Mouse (Mus musculus) liver, embryonic 14.5 days (tissue): ENCODE data around the gene Idh1. TPM values are rescaled to one million over a fixed set of nuclear protein-coding genes. Genes with fewer than 3 reads are reported as not detected.
"Not testable (repeated sequence)": the region's sequence is repeated elsewhere in the genome, so short reads cannot be mapped to it uniquely, and the experiment has no call there.

Experiments
- ATAC-seq: fragments of 200-750 bp; cut with Nextera tagmentation; 2 replicates; pipeline ENCODE4 v1.8.0; 2017; ENCODE audit warnings: moderate number of reproducible peaks, mild to moderate bottlenecking, moderate library complexity; ENCODE audit not compliant: insufficient read depth
- DNase-seq, 3 experiments: peaks; one replicate each; pipeline ENCODE4 v3.0.0-alpha.2; 2012 to 2013; ENCODE audit warnings: low read depth in 3 of 3, low spot score in 3 of 3
- H3K27ac ChIP-seq: fragments of 300-500 bp; sonication (generic); 2 replicates; pipeline ENCODE4 v1.5.1; 2014; ENCODE audit warnings: moderate library complexity, mild to moderate bottlenecking, control low read depth, inconsistent platforms
- H3K27me3 ChIP-seq: fragments of 300-500 bp; sonication (generic); 2 replicates; pipeline ENCODE4 v1.6.1; 2014; ENCODE audit warnings: mild to moderate bottlenecking, low read length, moderate library complexity; ENCODE audit not compliant: control insufficient read depth, insufficient read depth
- H3K36me3 ChIP-seq: fragments of 300-500 bp; sonication (generic); replicated peaks from 2 replicates; pipeline ENCODE4 v1.6.1; 2014; ENCODE audit warnings: low read depth; ENCODE audit not compliant: control insufficient read depth, insufficient read depth
- H3K4me1 ChIP-seq, 2 experiments: fragments of 200-500 bp in 1 of 2; fragments of 300-500 bp in 1 of 2; sonication (generic) in 1 of 2; replicated peaks; 2 replicates each; pipeline ENCODE4 v1.6.1; 2012 to 2014; ENCODE audit warnings: antibody characterized with exemption in 1 of 2, inconsistent platforms in 1 of 2, low read length in 1 of 2; ENCODE audit not compliant: control insufficient read depth in 2 of 2, insufficient read depth in 2 of 2
- H3K4me2 ChIP-seq: fragments of 300-500 bp; sonication (generic); 2 replicates; pipeline ENCODE4 v1.6.1; 2014; ENCODE audit warnings: low read depth, mild to moderate bottlenecking, control low read depth, moderate library complexity
- H3K4me3 ChIP-seq, 2 experiments: fragments of 200-500 bp in 1 of 2; fragments of 300-500 bp in 1 of 2; sonication (generic) in 1 of 2; 2 replicates each; pipeline ENCODE4 v1.5.1; 2012 to 2014; ENCODE audit warnings: low read depth in 2 of 2, low read length in 2 of 2, mild to moderate bottlenecking in 2 of 2, control low read depth in 1 of 2, inconsistent platforms in 1 of 2, moderate library complexity in 1 of 2; ENCODE audit not compliant: insufficient read depth in 1 of 2
- H3K9ac ChIP-seq: fragments of 300-500 bp; sonication (generic); replicated peaks from 2 replicates; pipeline ENCODE4 v1.6.1; 2014; ENCODE audit warnings: mild to moderate bottlenecking, control low read depth, moderate library complexity
- H3K9me3 ChIP-seq: fragments of 300-500 bp; sonication (generic); 2 replicates; pipeline ENCODE4 v1.6.1; 2016; ENCODE audit warnings: low read length, mixed read lengths; ENCODE audit not compliant: control insufficient read depth
- CTCF ChIP-seq: IDR thresholded peaks from 2 replicates; pipeline ENCODE4 v1.5.1; 2016; ENCODE audit warnings: antibody characterized with exemption, low read depth, control low read depth
- EP300 ChIP-seq: IDR thresholded peaks from 2 replicates; pipeline ENCODE4 v1.6.1; 2016; ENCODE audit warnings: antibody characterized with exemption, low read depth
- WGBS: fragments of 180-500 bp; shearing (Covaris S2); extraction: QIAGEN DNeasy Blood & Tissue Kit; methylation state at CpG from one replicate; pipeline ENCODE4 v1.1.7; 2014; ENCODE audit not compliant: insufficient replicate concordance; 5-methylcytosine and 5-hydroxymethylcytosine counted together
- polyA plus RNA-seq, 2 experiments: library from polyadenylated mRNA; depleted of rRNA in 1 of 2; stranded (reverse) in 1 of 2; unstranded in 1 of 2; fragments of >200 nt; fragmentation: Nextera tagmentation in 1 of 2; extraction: Ambion mirVana in 1 of 2; gene quantifications; 2 replicates each; pipeline versions ENCODE4 v1.2.1 to v1.2.3; 2012 to 2014

The Idh1 gene
- polyA plus RNA-seq (2012; rRNA removed) = 24.7 and 34.6 TPM in 2 replicates
- 96.0 and 99.7 TPM in 2 replicates for polyA plus RNA-seq (2014; fragmentation: Nextera tagmentation; extraction: Ambion mirVana)

DNA sequence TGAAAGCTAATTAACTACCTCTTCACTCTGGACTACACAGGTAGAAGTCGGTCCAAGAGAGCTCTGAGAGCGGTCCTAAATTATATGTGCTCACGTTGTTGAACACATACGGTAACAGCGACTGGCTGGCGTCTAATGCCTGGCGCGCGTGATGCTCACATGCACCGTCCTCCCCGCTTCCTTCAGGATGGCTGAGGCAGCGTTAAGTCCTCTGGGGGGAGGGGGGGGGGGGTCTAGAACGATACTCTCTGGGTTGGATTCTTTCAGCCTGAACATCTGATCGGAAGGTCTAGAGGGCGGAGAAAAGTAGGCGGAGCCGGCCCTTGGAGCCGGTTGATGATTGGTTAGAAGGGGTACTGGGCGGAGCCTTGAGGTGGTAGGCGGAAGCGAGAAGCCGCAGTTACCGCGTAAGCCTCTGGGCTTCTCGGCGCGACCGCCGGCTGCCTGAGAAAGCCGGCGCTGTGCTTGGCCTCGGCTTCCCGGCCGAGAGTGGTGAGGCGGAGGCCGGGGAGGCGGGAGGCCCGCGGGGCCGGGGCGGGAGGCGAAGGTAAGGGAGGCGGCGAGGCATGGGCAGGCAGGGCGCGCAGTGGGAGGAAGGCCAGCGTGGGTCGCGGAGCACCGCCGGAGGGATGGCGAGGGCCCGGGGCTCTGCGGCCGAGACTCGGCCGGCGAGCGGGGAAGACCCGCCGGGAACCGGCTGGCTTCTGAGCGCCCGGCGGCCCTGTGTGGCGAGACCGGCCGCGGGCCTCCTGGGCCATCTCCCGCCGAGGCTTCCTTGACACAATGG, at the start of gene Idh1, which contains the start of gene Pikfyve:
Gene Idh1 (minus strand): TSS at position 214 of the 787 bp plus-strand sequence.
Gene Pikfyve (plus strand): TSS at position 397 of the 787 bp plus-strand sequence.
- Histone ChIP-seq H3K4me3 (peak within 1 kb of the TSS; percentile 89 to 94), H3K4me1 (peaks cover 8 to 14% of the 10 kb centered on the region in 2 experiments; a peak in 3 of 4 replicates), H3K27me3 (no peaks in the 10 kb centered on the region), H3K4me2 (peak within 1 kb of the TSS; percentile 99), H3K9me3 (no peaks in the 10 kb centered on the region), H3K27ac (peak within 1 kb of the TSS; percentile 61), H3K36me3 (no peaks in the 10 kb centered on the region), H3K9ac (peak within 1 kb of the TSS; percentile 89)
- peak; percentile 95 for ATAC-seq
- peak; percentile 92 to 94 (median 92) for DNase-seq
- TF ChIP-seq EP300 (no peak), CTCF (peak; percentile 37)
- under 1% methylated on average over 63 of the region's 71 CpGs for WGBS

GRCm38 (mm10) chr1:65230566-65230965, 44.3 kb upstream of the Idh1 start:
- Histone ChIP-seq H3K4me2 (no peak overlapping the region), H3K4me3 (no peak overlapping the region), H3K9me3 (no peaks in the 10 kb centered on the region), H3K9ac (no peak overlapping the region), H3K36me3 (no peaks in the 10 kb centered on the region; the same call in 1 of the 2 replicates), H3K27me3 (no peaks in the 10 kb centered on the region), H3K4me1 (no peaks in the 10 kb centered on the region), H3K27ac (no peak overlapping the region)
- ATAC-seq (no peak), DNase-seq (no peak)
- TF ChIP-seq CTCF (no peak), EP300 (no peak)
- WGBS = 80% methylated on average over 1 of the region's 1 CpGs

GRCm38 (mm10) chr1:65229768-65230167, 43.5 kb upstream of the Idh1 start:
- not testable (repeated sequence) for H3K4me3 ChIP-seq, H3K4me2 ChIP-seq, H3K27me3 ChIP-seq, H3K4me1 ChIP-seq, H3K9ac ChIP-seq, H3K36me3 ChIP-seq, H3K27ac ChIP-seq, DNase-seq, H3K9me3 ChIP-seq, ATAC-seq
- 63% methylated on average over 3 of the region's 3 CpGs for WGBS

DNA sequence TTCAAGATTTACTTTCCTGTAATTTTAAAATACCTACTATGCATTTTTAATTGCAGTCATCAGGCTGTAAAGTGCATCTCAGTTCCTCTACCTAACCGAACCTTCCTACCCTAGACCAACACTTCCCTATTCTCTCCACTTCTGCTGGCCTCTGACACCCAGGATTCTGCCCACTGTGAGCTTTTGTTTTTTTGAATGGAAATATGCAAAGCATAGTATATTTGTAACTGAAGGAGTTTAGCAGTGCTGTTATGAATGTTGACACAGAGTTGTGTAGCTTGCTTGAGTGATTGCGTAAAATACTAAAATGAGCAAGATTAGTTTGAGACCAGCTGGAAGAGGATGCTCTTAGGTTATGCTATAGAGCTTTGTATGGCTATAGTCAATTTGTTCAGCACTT, 41.4 kb upstream of the Idh1 start:
- Histone ChIP-seq H3K4me2 (no peak overlapping the region), H3K9ac (no peak overlapping the region), H3K36me3 (peaks cover 3% of the 10 kb centered on the region; the same call in 1 of the 2 replicates), H3K27ac (no peak overlapping the region), H3K9me3 (no peaks in the 10 kb centered on the region), H3K4me1 (no peaks in the 10 kb centered on the region), H3K4me3 (no peak overlapping the region), H3K27me3 (no peaks in the 10 kb centered on the region)
- DNase-seq (no peak), ATAC-seq (no peak)
- WGBS = 72% methylated on average over 2 of the region's 2 CpGs
- TF ChIP-seq CTCF (no peak), EP300 (no peak)

GRCm38 (mm10) chr1:65223654-65224053, 37.4 kb upstream of the Idh1 start:
- no peak for DNase-seq
- TF ChIP-seq EP300 (no peak), CTCF (no peak)
- Histone ChIP-seq H3K4me1 (no peaks in the 10 kb centered on the region), H3K27me3 (no peaks in the 10 kb centered on the region), H3K36me3 (peaks cover 3% of the 10 kb centered on the region; the same call in 1 of the 2 replicates), H3K4me3 (no peak overlapping the region), H3K9ac (no peak overlapping the region), H3K27ac (no peak overlapping the region), H3K4me2 (no peak overlapping the region), H3K9me3 (no peaks in the 10 kb centered on the region)
- WGBS = 79% methylated on average over 2 of the region's 2 CpGs
- ATAC-seq = no peak
